Mouse (Mus musculus) MEL (cell line): ENCODE results near the gene Actr1b. TPM values are rescaled to one million over a fixed set of nuclear protein-coding genes. Genes with fewer than 3 reads are reported as not detected.

ENCODE experiments used
- DNase-seq: peaks from one replicate; pipeline ENCODE4 v3.0.0; 2011; ENCODE audit warnings: low read depth, low spot score
- H3K27ac ChIP-seq: 2 replicates; pipeline ENCODE4 v1.5.1; 2012; ENCODE audit warnings: low read depth, mild to moderate bottlenecking, control low read depth, low read length, moderate library complexity; ENCODE audit not compliant: control insufficient read depth
- H3K27me3 ChIP-seq, 2 experiments: fragments of 150-350 bp in 1 of 2; sonication (generic) in 1 of 2; 2 replicates each; pipeline ENCODE4 v1.6.1; 2012; ENCODE audit warnings: low read length in 2 of 2, mild to moderate bottlenecking in 2 of 2, improper control_type of control experiment in 1 of 2, moderate library complexity in 1 of 2; ENCODE audit not compliant: insufficient read depth in 2 of 2, control insufficient read depth in 1 of 2
- H3K36me3 ChIP-seq, 2 experiments: 2 replicates each; pipeline ENCODE4 v1.6.1; 2012 to 2014; ENCODE audit warnings: low read length in 2 of 2, improper control_type of control experiment in 1 of 2, inconsistent platforms in 1 of 2, mild to moderate bottlenecking in 1 of 2; ENCODE audit not compliant: insufficient read depth in 2 of 2, control insufficient read depth in 1 of 2
- H3K4me1 ChIP-seq, 2 experiments: fragments of 150-350 bp in 1 of 2; sonication (generic) in 1 of 2; 2 replicates each; pipeline ENCODE4 v1.6.1; 2012; ENCODE audit warnings: low read length in 2 of 2, improper control_type of control experiment in 1 of 2, mild to moderate bottlenecking in 1 of 2; ENCODE audit not compliant: insufficient read depth in 2 of 2, control insufficient read depth in 1 of 2
- H3K4me3 ChIP-seq, 2 experiments: fragments of 150-350 bp in 1 of 2; sonication (generic) in 1 of 2; 2 replicates each; pipeline ENCODE4 v1.5.1; 2012; ENCODE audit warnings: low read depth in 2 of 2, low read length in 2 of 2, mild to moderate bottlenecking in 2 of 2, moderate library complexity in 2 of 2, control low read depth in 1 of 2, improper control_type of control experiment in 1 of 2; ENCODE audit not compliant: control insufficient read depth in 1 of 2, insufficient read depth in 1 of 2
- H3K79me2 ChIP-seq: 2 replicates; pipeline ENCODE4 v1.6.1; 2012; ENCODE audit warnings: mild to moderate bottlenecking, low read length, moderate library complexity; ENCODE audit not compliant: control insufficient read depth, poor library complexity, insufficient read depth
- H3K9ac ChIP-seq: 2 replicates; pipeline ENCODE4 v1.6.1; 2012; ENCODE audit warnings: low read depth, mild to moderate bottlenecking, control low read depth, low read length, moderate library complexity; ENCODE audit not compliant: control insufficient read depth, poor library complexity, severe bottlenecking
- H3K9me3 ChIP-seq: fragments of 150-350 bp; sonication (generic); replicated peaks from 2 replicates; pipeline ENCODE4 v1.6.1; 2012; ENCODE audit warnings: mild to moderate bottlenecking, low read length, improper control_type of control experiment, moderate library complexity; ENCODE audit not compliant: insufficient read depth
- BHLHE40 ChIP-seq: IDR thresholded peaks from 2 replicates; pipeline ENCODE4 v1.6.1; 2012; ENCODE audit warnings: low read depth, mild to moderate bottlenecking, inconsistent platforms, low read length, improper control_type of control experiment, borderline replicate concordance
- CHD1 ChIP-seq: IDR thresholded peaks from 2 replicates; pipeline ENCODE4 v1.6.1; 2012; ENCODE audit warnings: low read depth, mild to moderate bottlenecking, inconsistent platforms, low read length, improper control_type of control experiment
- CHD2 ChIP-seq: IDR thresholded peaks from 2 replicates; pipeline ENCODE4 v1.6.1; 2011; ENCODE audit warnings: low read length, improper control_type of control experiment
- CTCF ChIP-seq, 3 experiments: IDR thresholded peaks in 2 of 3; conservative IDR thresholded peaks in 1 of 3; 2 replicates each; pipeline ENCODE4 v1.5.1; 2011 to 2012; ENCODE audit warnings: low read length in 3 of 3, low read depth in 2 of 3, mild to moderate bottlenecking in 2 of 3, improper control_type of control experiment in 1 of 3, inconsistent platforms in 1 of 3, mixed read lengths in 1 of 3, moderate library complexity in 1 of 3; ENCODE audit not compliant: control insufficient read depth in 1 of 3, insufficient read depth in 1 of 3, poor library complexity in 1 of 3, severe bottlenecking in 1 of 3
- ELF1 ChIP-seq: IDR thresholded peaks from 2 replicates; pipeline ENCODE4 v1.6.1; 2014; ENCODE audit warnings: low read depth, mild to moderate bottlenecking, inconsistent platforms, low read length, improper control_type of control experiment, moderate library complexity
- EP300 ChIP-seq, 2 experiments: IDR thresholded peaks; 2 replicates each; pipeline ENCODE4 v1.6.1; 2011; ENCODE audit warnings: improper control_type of control experiment in 2 of 2, low read length in 2 of 2, low read depth in 1 of 2, mild to moderate bottlenecking in 1 of 2
- KAT2A ChIP-seq: conservative IDR thresholded peaks from 2 replicates; pipeline ENCODE4 v1.6.1; 2012; ENCODE audit warnings: low read depth, low read length, improper control_type of control experiment, inconsistent platforms
- MAZ ChIP-seq: IDR thresholded peaks from 2 replicates; pipeline ENCODE4 v1.6.1; 2012; ENCODE audit warnings: low read depth, mild to moderate bottlenecking, inconsistent platforms, low read length, improper control_type of control experiment
- MXI1 ChIP-seq: IDR thresholded peaks from 2 replicates; pipeline ENCODE4 v1.6.1; 2011; ENCODE audit warnings: mild to moderate bottlenecking, low read depth, low read length, improper control_type of control experiment
- MYB ChIP-seq: IDR thresholded peaks from 2 replicates; pipeline ENCODE4 v1.6.1; 2011; ENCODE audit warnings: mild to moderate bottlenecking, low read depth, low read length, improper control_type of control experiment
- RAD21 ChIP-seq: IDR thresholded peaks from 2 replicates; pipeline ENCODE4 v1.6.1; 2011; ENCODE audit warnings: mild to moderate bottlenecking, low read depth, low read length, improper control_type of control experiment
- SMC3 ChIP-seq: IDR thresholded peaks from 2 replicates; pipeline ENCODE4 v1.6.1; 2011; ENCODE audit warnings: low read depth, low read length, improper control_type of control experiment
- UBTF ChIP-seq: IDR thresholded peaks from 2 replicates; pipeline ENCODE4 v1.6.1; 2012; ENCODE audit warnings: low read depth, mild to moderate bottlenecking, inconsistent platforms, low read length, improper control_type of control experiment, moderate library complexity, borderline replicate concordance; ENCODE audit not compliant: insufficient read depth
- USF2 ChIP-seq, 2 experiments: IDR thresholded peaks; 2 replicates each; pipeline ENCODE4 v1.6.1; 2011 to 2012; ENCODE audit warnings: improper control_type of control experiment in 2 of 2, low read length in 2 of 2, borderline replicate concordance in 1 of 2, inconsistent platforms in 1 of 2, low read depth in 1 of 2, mild to moderate bottlenecking in 1 of 2; ENCODE audit not compliant: insufficient read depth in 1 of 2
- ZNF384 ChIP-seq: IDR thresholded peaks from 2 replicates; pipeline ENCODE4 v1.6.1; 2012; ENCODE audit warnings: low read depth, mild to moderate bottlenecking, inconsistent platforms, low read length, improper control_type of control experiment
- polyA plus RNA-seq, 2 experiments: library from polyadenylated mRNA; stranded (reverse) in 1 of 2; unstranded in 1 of 2; fragments of >175 nt in 1 of 2; fragments of >200 nt in 1 of 2; gene quantifications; 2 replicates each; pipeline versions ENCODE4 v1.2.1 to v1.2.4; 2012; ENCODE audit warnings: low replicate concordance in 2 of 2, low read depth in 1 of 2; ENCODE audit not compliant: insufficient read length in 2 of 2, insufficient read depth in 1 of 2, missing spikeins in 1 of 2
- total RNA-seq: library from RNA; depleted of rRNA; stranded (reverse); fragments of 300-350 nt; gene quantifications from 2 replicates; pipeline ENCODE4 v1.2.3, GENCODE M21; 2012

The Actr1b gene
- total and polyA plus RNA-seq, 3 experiments: 86.1 to 106 TPM; not detected in 1

- TF ChIP-seq USF2 (IDR thresholded peaks at IDR 0.05; ENCODE audit: borderline replicate concordance in 1 of 2, insufficient read depth in 1 of 2, low read depth in 1 of 2, low read length in 2 of 2) (no peak), RAD21 (no peak), CTCF (IDR thresholded peaks at IDR 0.05 in 2 of 3, conservative IDR thresholded peaks at IDR 0.05 in 1 of 3; ENCODE audit: control insufficient read depth in 1 of 3, insufficient read depth in 1 of 3, low read depth in 2 of 3, low read length in 3 of 3, poor library complexity in 1 of 3, severe bottlenecking in 1 of 3) (no peak), ZNF384 (no peak), CHD2 (no peak), ELF1 (no peak), KAT2A (no peak), BHLHE40 (no peak), MXI1 (no peak)
- Histone ChIP-seq H3K79me2 (no peaks in the 10 kb centered on the region), H3K4me1 (peaks cover 2 to 11% of the 10 kb centered on the region in 2 experiments; a peak in 2 of 4 replicates), H3K4me3 (no peak overlapping the region), H3K27ac (no peak overlapping the region), H3K9ac (no peak overlapping the region), H3K27me3 (peaks cover 7 to 13% of the 10 kb centered on the region in 2 experiments), H3K9me3 (no peaks in the 10 kb centered on the region), H3K36me3 (peaks cover 0 to 12% of the 10 kb centered on the region in 2 experiments; a peak in 2 of 4 replicates)
- no peak for DNase-seq
Observed at GRCm38 (mm10) chr1:36674936-36675335, 39.3 kb downstream of the Actr1b start.

GRCm38 (mm10) chr1:36672648-36673350 is 41.4 kb downstream of the Actr1b start:
- H3K36me3 ChIP-seq: peaks cover 0 to 14% of the 10 kb centered on the region in 2 experiments; a peak in 2 of 4 replicates
- no peak overlapping the region for H3K27ac ChIP-seq
- H3K9ac ChIP-seq: no peak overlapping the region
- peaks cover 7 to 9% of the 10 kb centered on the region in 2 experiments for H3K27me3 ChIP-seq
- no peak for DNase-seq
- H3K4me3 ChIP-seq: no peak overlapping the region
- no peaks in the 10 kb centered on the region for H3K79me2 ChIP-seq
- peaks cover 2 to 15% of the 10 kb centered on the region in 2 experiments; a peak in 2 of 4 replicates for H3K4me1 ChIP-seq
- H3K9me3 ChIP-seq: no peaks in the 10 kb centered on the region
- TF ChIP-seq MYB (no peak), SMC3 (no peak), CHD2 (no peak), CTCF (IDR thresholded peaks at IDR 0.05 in 2 of 3, conservative IDR thresholded peaks at IDR 0.05 in 1 of 3; ENCODE audit: control insufficient read depth in 1 of 3, insufficient read depth in 1 of 3, low read depth in 2 of 3, low read length in 3 of 3, poor library complexity in 1 of 3, severe bottlenecking in 1 of 3) (no peak), CHD1 (no peak), MAZ (no peak), EP300 (IDR thresholded peaks at IDR 0.05; ENCODE audit: low read depth in 1 of 2, low read length in 2 of 2) (no peak), UBTF (no peak)
- TF ChIP-seq, all 39 proteins: peak for 0
